Mouse (Mus musculus): Measurements from ENCODE around the gene Ptprm.

DNA sequence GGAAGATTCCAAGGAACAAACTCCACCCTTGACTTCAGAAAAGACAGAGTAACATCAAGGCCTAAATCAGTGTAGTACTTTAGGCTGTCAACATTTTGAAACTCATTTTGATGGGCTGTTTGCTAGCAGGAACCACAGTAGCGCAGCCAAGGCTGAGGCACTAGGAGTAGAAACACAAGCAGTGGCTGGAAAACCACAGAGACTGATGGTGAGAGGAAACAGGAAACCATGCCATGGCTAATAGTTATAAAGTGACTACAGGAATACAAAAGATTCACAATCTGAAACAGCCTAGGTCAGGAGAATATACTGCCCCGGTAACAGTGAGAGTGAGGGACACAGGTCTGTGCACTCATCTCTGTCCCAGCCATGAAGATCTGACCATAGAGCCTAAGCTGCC lies 165.7 kb downstream of the Ptprm start:
- TF ChIP-seq CTCF (IDR thresholded peaks at IDR 0.05; ENCODE audit: low read depth) (no peak), EP300 (IDR thresholded peaks at IDR 0.05; ENCODE audit: low read depth) (no peak)
